In the genomic region with DNA sequence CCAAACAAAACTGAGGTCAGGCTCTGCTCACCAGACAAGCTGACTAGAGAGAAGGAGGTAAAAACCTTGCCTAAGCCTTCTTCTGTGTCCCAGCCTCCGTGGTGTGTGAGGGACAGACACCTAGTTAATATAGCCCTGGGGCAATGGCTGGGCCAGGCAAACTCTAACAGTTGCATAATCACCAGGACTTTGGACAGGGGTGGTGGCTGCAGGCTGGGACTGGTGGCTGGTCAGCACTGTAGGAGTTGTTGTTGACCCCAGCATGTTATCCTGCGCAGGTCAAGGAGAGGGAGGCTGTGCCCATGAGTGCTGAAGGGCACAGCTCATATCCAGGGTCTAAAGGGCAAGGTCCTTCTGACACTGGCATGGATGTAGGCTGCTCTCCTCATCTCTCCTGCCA, we compare ENCODE assay signal across 8 mouse cellular contexts. TPM values are rescaled to one million over a fixed set of nuclear protein-coding genes. Genes with fewer than 3 reads are reported as not detected.
DNase-seq lines count a peak whose midpoint lies in the region; ATAC-seq and TF ChIP-seq lines count a peak whose summit lies in the region.
"Had no signal": no experiment of that assay in that cellular context is flagged by ENCODE, and none has a peak within 500 bp of the region (broad histone marks: within the 10 kb centered on the region; RNA-seq: fewer than 3 reads in every experiment).

A gene (minus strand): TSS at position 127 of the 400 bp plus-strand sequence.

- no peaks in the 10 kb centered on the region for H3K9me3 ChIP-seq in lung, embryonic 15.5 days
- no peaks in the 10 kb centered on the region for H3K9me3 ChIP-seq in heart, postnatal 0 days (replicated peaks; ENCODE audit: control insufficient read depth, low read length)
- no peaks in the 10 kb centered on the region for H3K9me3 ChIP-seq in kidney, postnatal 0 days (replicated peaks; ENCODE audit: low read length)

- peak within 1 kb of the TSS; percentile 16 for H3K4me3 ChIP-seq in lung, embryonic 15.5 days
- peak within 1 kb of the TSS; percentile 17 for H3K4me3 ChIP-seq in heart, postnatal 0 days (ENCODE audit: low read depth, low read length)
- H3K4me3 ChIP-seq in kidney, postnatal 0 days (replicated peaks; ENCODE audit: low read depth, low read length), result no peak within 1 kb of the TSS
- H3K4me3 ChIP-seq in olfactory bulb, adult 2 months (ENCODE audit: insufficient read depth, low read depth, low read length), result no peak within 1 kb of the TSS

- DNase-seq in lung, postnatal 25 days (ENCODE audit: low spot score), result no peak
- DNase-seq in heart, postnatal 0 days (ENCODE audit: low spot score), result no peak
- peak; percentile 18 for DNase-seq in kidney, postnatal 0 days (ENCODE audit: low spot score)
- DNase-seq in thymus, postnatal 36 days, result no peak

- no peak for TF ChIP-seq POLR2A in olfactory bulb, adult 2 months (IDR thresholded peaks at IDR 0.05; ENCODE audit: insufficient read depth, low read depth, low read length)

- 76% methylated on average over 2 of the region's 2 CpGs for WGBS in lung, embryonic 15.5 days
- 86% methylated on average over 2 of the region's 2 CpGs for WGBS in heart, postnatal 0 days
- WGBS in kidney, postnatal 0 days, result 89% methylated on average over 2 of the region's 2 CpGs
- 87% methylated on average over 2 of the region's 2 CpGs for WGBS in olfactory bulb, adult 2 months

- TF ChIP-seq EP300 in heart, postnatal 0 days (IDR thresholded peaks at IDR 0.05; ENCODE audit: low read depth), result no peak

- no peaks in the 10 kb centered on the region for H3K27me3 ChIP-seq in lung, embryonic 15.5 days
- no peaks in the 10 kb centered on the region for H3K27me3 ChIP-seq in heart, postnatal 0 days (ENCODE audit: control insufficient read depth, insufficient read depth, low read length)
- no peaks in the 10 kb centered on the region for H3K27me3 ChIP-seq in kidney, postnatal 0 days (ENCODE audit: insufficient read depth, low read length)

- no peak within 1 kb of the TSS for H3K9ac ChIP-seq in lung, embryonic 15.5 days
- no peak within 1 kb of the TSS for H3K9ac ChIP-seq in heart, postnatal 0 days (replicated peaks; ENCODE audit: low read depth, low read length)
- no peak within 1 kb of the TSS for H3K9ac ChIP-seq in kidney, postnatal 0 days (ENCODE audit: low read depth, low read length)

- H3K27ac ChIP-seq in lung, embryonic 15.5 days, result peak within 1 kb of the TSS; percentile 88
- H3K27ac ChIP-seq in heart, postnatal 0 days (ENCODE audit: low read depth), result peak within 1 kb of the TSS; percentile 71
- peak within 1 kb of the TSS; percentile 76 for H3K27ac ChIP-seq in kidney, postnatal 0 days
- H3K27ac ChIP-seq in olfactory bulb, adult 2 months (ENCODE audit: insufficient read depth, low read depth, low read length), result peak within 1 kb of the TSS; percentile 48; the same call in 1 of the 2 replicates

- peak within 1 kb of the TSS; percentile 68 for H3K4me2 ChIP-seq in lung, embryonic 15.5 days
- peak within 1 kb of the TSS; percentile 58 for H3K4me2 ChIP-seq in heart, postnatal 0 days (ENCODE audit: low read depth, low read length)
- H3K4me2 ChIP-seq in kidney, postnatal 0 days (ENCODE audit: low read length), result peak within 1 kb of the TSS; percentile 40

- H3K36me3 ChIP-seq in lung, embryonic 15.5 days, result no peaks in the 10 kb centered on the region
- H3K36me3 ChIP-seq in heart, postnatal 0 days (replicated peaks; ENCODE audit: control insufficient read depth, insufficient read depth, low read length), result no peaks in the 10 kb centered on the region
- H3K36me3 ChIP-seq in kidney, postnatal 0 days (ENCODE audit: insufficient read depth, low read length), result no peaks in the 10 kb centered on the region

- ATAC-seq in lung, embryonic 15.5 days (ENCODE audit: borderline replicate concordance, extremely low read depth, low FRiP score, low TSS enrichment), result no peak
- ATAC-seq in heart, postnatal 0 days (ENCODE audit: insufficient read depth, low read depth), result no peak
- peak; percentile 46 for ATAC-seq in kidney, postnatal 0 days (replicated peaks; ENCODE audit: low FRiP score, low read depth)
- ATAC-seq in megakaryocyte-erythroid progenitor cell, adult 5-6 weeks (replicated peaks; ENCODE audit: low FRiP score, low TSS enrichment, poor library complexity, severe bottlenecking), result no peak

- H3K4me1 ChIP-seq in lung, embryonic 15.5 days, result peaks cover 34% of the 10 kb centered on the region
- H3K4me1 ChIP-seq in heart, postnatal 0 days (ENCODE audit: control insufficient read depth, insufficient read depth), result peaks cover 17% of the 10 kb centered on the region
- peaks cover 28% of the 10 kb centered on the region for H3K4me1 ChIP-seq in kidney, postnatal 0 days (replicated peaks; ENCODE audit: insufficient read depth, low read length)
- H3K4me1 ChIP-seq in olfactory bulb, adult 2 months (ENCODE audit: control insufficient read depth, insufficient read depth, low read length), result peaks cover 14% of the 10 kb centered on the region

- no peak for TF ChIP-seq CTCF in heart, postnatal 0 days (IDR thresholded peaks at IDR 0.05; ENCODE audit: low read depth)
- no peak for TF ChIP-seq CTCF in kidney, postnatal 0 days (IDR thresholded peaks at IDR 0.05; ENCODE audit: low read depth)
- TF ChIP-seq CTCF in olfactory bulb, adult 2 months (IDR thresholded peaks at IDR 0.05; ENCODE audit: insufficient read depth, low read depth, low read length), result no peak

RNA-seq across cellular contexts. Expression of the gene that starts here (rescaled TPM):
- 25.6 and 27.9 TPM in 2 replicates for polyA plus RNA-seq in lung, embryonic 15.5 days (2015; fragmentation: Nextera tagmentation; extraction: Ambion mirVana)
- total RNA-seq in heart, postnatal 0 days (2014; rRNA removed; ENCODE audit: low replicate concordance), result 31.6 and 46.8 TPM in 2 replicates
- polyA plus RNA-seq in heart, postnatal 0 days (2015; fragmentation: Nextera tagmentation; extraction: Ambion mirVana), result 18.1 and 20.7 TPM in 2 replicates
- polyA plus RNA-seq in kidney, postnatal 0 days (2015; fragmentation: Nextera tagmentation; extraction: Ambion mirVana), result 48.6 and 63.5 TPM in 2 replicates
- polyA plus RNA-seq in olfactory bulb, adult 2 months (2012; ENCODE audit: insufficient read depth, insufficient read length, low replicate concordance, missing spikeins), result not detected in 2 replicates
- not detected in 2 replicates for total RNA-seq in megakaryocyte-erythroid progenitor cell, adult 5-6 weeks (2014; fragmentation: Nextera tagmentation)
- total RNA-seq in megakaryocyte-erythroid progenitor cell, adult 5-6 weeks (2017), result not detected in 2 replicates
- total RNA-seq: neutrophil, adult 5-6 weeks had no signal

Comparison
In these comparisons a context has a peak if more than half of its experiments do, and no peak if none do; other contexts are left out.
1. RNA of the gene that starts here (total RNA-seq): 31.6 to 46.8 TPM in heart, postnatal 0 days; not detected in megakaryocyte-erythroid progenitor cell, adult 5-6 weeks; every median in the first group is over 10 times any median in the second.
2. RNA of the gene that starts here (polyA plus RNA-seq): 48.6 to 63.5 TPM in kidney, postnatal 0 days, 25.6 to 27.9 TPM in lung, embryonic 15.5 days and 18.1 to 20.7 TPM in heart, postnatal 0 days; not detected in olfactory bulb, adult 2 months; every median in the first group is over 10 times any median in the second.
3. H3K4me3 ChIP-seq: peak in lung, embryonic 15.5 days (single experiment) and heart, postnatal 0 days (single experiment); none in kidney, postnatal 0 days (single experiment) and olfactory bulb, adult 2 months (single experiment).
4. Peak in every context shown above with its lines, with median percentiles within 50 percentile points of each other: H3K27ac ChIP-seq and H3K4me2 ChIP-seq.